Mouse (Mus musculus): ENCODE data around the gene Olfr1170.

Gene Olfr1170

DNA sequence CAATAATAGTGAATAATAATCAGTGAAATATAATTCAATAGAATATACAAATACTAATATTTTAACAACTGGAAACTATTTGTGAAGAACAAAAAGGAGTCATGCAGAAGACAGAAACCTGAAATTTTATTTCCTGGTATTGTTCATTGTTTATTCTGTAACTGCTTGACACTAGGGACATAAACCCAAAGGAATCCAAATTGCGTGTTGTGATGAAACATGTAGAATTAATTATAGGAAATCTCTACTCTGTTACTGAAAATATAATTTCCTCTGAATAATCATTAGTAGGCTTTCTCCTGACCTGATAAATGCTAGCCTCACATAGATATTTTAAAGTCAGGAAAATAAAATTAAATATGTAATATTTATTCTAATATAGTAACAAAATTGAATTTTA is at the start of gene Olfr1170:
Gene Olfr1170, minus strand, starts transcription at position 101 of the 400 bp plus-strand sequence.
- DNase-seq (ENCODE audit: low spot score in 2 of 2) = no peak

DNA sequence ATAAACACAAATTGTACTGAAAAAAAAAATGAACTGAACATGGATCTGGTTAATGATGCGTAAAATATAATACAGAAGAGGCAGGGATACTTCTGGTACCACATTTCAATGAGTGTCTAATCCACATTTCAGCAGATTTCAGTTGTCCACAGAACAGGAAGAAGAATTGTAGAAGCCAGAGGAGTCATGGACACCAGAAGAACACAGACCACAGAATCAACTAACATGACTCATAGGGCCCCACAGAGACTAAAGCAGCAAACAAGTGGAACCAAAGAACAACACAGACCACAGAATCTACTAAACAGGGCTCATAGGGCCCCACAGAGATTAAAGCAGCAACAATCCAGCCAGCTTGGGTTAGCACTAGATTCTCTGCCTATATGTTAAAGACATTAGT is 7.3 kb downstream of the Olfr1170 start:
- no peak for DNase-seq (ENCODE audit: low spot score in 2 of 2)

GRCm38 (mm10) chr2:88181580-88181979 is 46.6 kb downstream of the Olfr1170 start, which contains the start of gene Olfr1168:
Olfr1168 (plus strand) TSS chr2:88181880.
- no peak for DNase-seq (ENCODE audit: low spot score in 2 of 2)
